Mouse (Mus musculus) right cerebral cortex, postnatal 25 days (tissue): ENCODE measurements around the gene Gabrq.

Experiments used
- DNase-seq: peaks from one replicate; pipeline ENCODE4 v3.0.0; 2022

Gene Gabrq

DNA sequence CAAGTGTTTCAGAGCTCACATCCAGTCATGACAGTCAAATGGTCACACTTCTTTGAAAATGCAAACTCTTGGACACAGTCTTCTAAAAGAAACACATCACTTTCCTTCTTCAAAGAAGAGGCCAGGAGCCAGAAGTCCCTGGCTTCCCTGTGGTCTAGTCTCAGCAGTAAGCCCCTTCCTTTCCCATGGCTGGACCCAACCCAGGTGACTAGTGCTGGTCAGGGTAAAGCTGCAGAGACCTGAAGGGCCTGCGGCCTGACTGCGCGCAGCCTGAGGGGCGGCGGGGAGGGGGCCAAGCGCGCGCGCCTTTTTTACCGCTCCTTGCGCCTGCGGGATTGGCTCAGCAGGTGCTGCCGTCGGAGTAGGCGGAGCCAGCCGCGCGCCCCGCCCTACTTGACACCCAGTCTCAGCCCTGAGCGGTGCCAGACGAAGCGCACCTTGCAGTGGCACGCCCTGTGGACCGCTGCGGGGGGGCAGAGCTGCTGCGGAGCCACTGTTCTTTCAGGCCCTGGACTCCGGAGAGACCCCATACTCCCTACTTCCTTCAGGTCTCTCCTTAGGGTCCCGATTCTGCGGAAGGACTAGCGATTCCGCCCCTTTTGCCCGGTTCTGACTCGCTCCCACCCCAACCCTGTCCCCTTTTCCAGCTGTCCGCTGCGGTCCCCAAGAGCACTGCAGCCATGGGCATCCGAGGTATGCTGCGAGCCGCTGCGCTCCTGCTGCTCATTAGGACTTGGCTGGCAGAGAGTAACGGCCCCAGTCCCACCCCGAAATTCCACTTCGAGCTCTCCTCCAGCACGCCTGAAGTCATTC lies at the start of gene Gabrq:
Gabrq (plus strand) TSS at position 403 of the 813 bp plus-strand sequence.
- DNase-seq = no peak

DNA sequence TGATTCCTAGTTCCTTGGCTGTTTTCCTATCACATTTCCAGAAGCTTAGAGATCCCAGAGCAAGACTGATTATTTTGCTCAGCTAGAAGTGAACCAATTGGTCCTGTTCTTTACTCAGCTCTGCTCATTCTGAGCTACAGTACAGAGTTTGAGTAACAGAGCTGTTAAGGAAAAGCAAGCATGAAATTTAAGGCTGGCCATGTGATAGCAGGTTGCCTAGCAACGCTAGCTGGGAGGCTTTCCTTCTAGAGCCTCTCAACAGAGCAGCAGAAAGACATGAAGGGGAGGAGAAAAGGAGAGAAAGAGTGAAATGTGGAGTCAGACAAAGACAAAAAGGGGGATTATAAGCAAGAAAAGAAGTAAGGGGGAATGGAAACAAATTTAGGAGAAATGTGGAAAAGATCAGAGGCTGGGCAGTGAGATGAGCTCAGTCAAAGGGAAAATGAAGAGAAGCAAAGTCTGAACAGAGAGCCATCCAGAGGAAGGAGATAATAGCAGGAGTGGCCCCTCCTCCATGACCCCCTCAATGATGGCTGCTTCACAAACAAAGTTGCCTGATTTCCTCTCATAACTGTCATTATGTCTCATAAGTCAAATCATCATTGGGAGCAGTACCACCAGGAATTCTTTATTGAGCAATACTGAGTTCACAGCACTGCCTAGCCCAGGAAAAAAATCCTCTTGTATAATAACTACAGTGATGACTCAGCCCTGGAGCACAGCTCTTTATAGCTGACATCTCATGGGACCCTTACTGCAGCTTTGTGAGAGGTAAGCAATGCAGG lies 36.0 kb upstream of the Gabrq start:
- DNase-seq = peak; percentile 9

DNA sequence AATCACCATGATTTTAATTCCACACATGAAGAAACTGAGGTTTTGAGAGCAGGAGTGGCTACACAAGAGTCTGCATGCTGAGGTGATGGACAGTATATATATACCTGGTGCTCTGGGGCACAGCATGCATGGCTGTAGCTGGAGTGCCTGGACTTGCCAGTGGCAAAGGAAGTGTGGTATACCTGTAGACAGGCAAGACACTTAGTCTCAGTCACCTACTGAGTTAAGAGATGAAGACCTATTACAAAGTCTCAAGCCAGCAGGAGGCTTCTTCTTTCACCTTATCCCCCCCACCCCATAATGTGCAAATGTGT lies 35.5 kb upstream of the Gabrq start:
- no peak for DNase-seq

DNA sequence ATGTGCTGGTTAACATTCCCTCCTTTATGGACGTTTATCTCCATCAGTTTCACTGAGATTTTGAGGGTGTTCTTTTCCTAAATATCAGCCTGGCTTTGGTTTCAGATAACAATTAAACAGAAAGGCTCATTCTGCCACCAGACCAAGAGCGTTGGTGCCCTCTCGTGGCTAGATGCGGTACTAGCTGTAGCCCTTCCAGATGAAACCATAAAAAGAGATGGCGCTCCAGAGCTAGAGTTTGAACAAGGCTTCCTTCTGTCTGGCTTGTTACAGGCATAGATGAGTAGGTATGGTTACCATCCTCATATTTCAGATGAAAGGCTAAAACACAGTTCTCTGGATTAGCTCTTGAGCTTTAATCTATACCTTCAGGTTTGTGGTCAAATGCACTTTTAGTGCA lies 5.4 kb upstream of the Gabrq start:
- peak; percentile 71 for DNase-seq

DNA sequence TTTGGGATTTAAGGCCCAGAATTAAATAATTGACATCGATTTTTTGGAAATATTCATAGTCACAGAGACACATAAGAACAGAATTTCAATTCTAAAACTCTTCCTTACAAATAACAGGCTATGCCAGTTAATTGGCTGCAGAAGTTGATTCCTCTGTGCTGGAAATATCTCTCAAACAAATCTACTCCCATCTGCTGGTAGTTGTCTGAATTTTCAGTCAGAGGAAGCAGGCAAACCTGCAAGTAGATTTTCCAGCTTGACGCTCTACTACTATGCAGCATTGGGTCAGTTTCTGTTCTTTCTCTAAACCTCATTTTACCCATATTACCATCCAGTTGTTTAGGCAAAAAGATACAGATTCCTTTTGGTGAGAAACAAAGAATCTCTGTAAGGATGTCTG lies 1.7 kb upstream of the Gabrq start:
- no peak for DNase-seq

DNA sequence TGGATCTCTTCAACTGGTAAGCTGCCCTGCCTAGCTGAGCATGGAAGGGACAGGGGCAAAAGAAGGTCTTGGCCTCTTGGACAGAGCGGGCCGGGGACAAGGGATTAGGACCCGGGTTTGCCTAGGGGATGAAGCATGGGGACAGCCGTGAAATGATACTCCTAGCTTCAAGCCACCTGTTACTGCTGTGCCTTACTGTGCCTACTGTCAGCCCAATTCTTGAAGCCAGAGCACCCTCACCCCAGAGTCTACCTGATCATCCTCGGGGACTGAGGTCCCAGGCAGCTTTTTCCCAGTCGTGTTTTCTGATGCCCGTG lies 569 bp downstream of the Gabrq start:
- DNase-seq = no peak
